Mouse (Mus musculus) stomach, postnatal 0 days (tissue): ENCODE measurements around the gene Csnk2a1.

ENCODE experiments used
- CTCF ChIP-seq: IDR thresholded peaks from 2 replicates; pipeline ENCODE4 v1.5.1; 2016; ENCODE audit warnings: antibody characterized with exemption, low read depth, mild to moderate bottlenecking, moderate library complexity
- EP300 ChIP-seq: optimal IDR thresholded peaks from 2 replicates; pipeline ENCODE3; 2016; ENCODE audit warnings: antibody characterized with exemption

GRCm38 (mm10) chr2:152322198-152322597 lies 95.6 kb downstream of the Csnk2a1 start:
- TF ChIP-seq CTCF (no peak), EP300 (no peak)
